Comparison of ENCODE assay signal across 8 mouse cellular contexts in genomic region chr12:69683537-69683936, GRCm38 (mm10). TPM values are rescaled to one million over a fixed set of nuclear protein-coding genes. Genes with fewer than 3 reads are reported as not detected.
A peak's percentile ranks its signal among the peaks of the same experiment; 100 is the strongest.
DNase-seq lines count a peak whose midpoint lies in the region; ATAC-seq lines count a peak whose summit lies in the region.

No protein-coding gene starts in this region.

- no peak overlapping the region for H3K4me3 ChIP-seq in hindbrain, embryonic 10.5 days

- no peaks in the 10 kb centered on the region for H3K36me3 ChIP-seq in hindbrain, embryonic 10.5 days

- WGBS in hindbrain, embryonic 10.5 days: 64% methylated on average over 10 of the region's 10 CpGs

- peak; percentile 59 for ATAC-seq in granulocyte monocyte progenitor cell, adult 5-6 weeks (replicated peaks; ENCODE audit: poor library complexity, severe bottlenecking)

- no peak overlapping the region for H3K27ac ChIP-seq in hindbrain, embryonic 10.5 days

- peak; percentile 48 for DNase-seq in retina, postnatal 1 day
- DNase-seq in retina, embryonic 14.5 days (ENCODE audit: low spot score): no peak
- DNase-seq in cerebellum, adult 11 months: peak; percentile 87
- peak; percentile 61 to 72 for DNase-seq in layer of hippocampus, postnatal 10 days (ENCODE audit: low spot score in 2 of 2)
- DNase-seq in lung, postnatal 10 days: peak; percentile 92
- DNase-seq in spleen, adult 12 weeks (ENCODE audit: low spot score): peak; percentile 68
- DNase-seq in hindbrain, embryonic 10.5 days (ENCODE audit: low spot score): no peak

- peaks cover 4% of the 10 kb centered on the region; the same call in 1 of the 2 replicates for H3K27me3 ChIP-seq in hindbrain, embryonic 10.5 days (ENCODE audit: insufficient read depth, poor library complexity, severe bottlenecking)

- H3K9me3 ChIP-seq in hindbrain, embryonic 10.5 days: no peaks in the 10 kb centered on the region

- peaks cover 11% of the 10 kb centered on the region for H3K4me1 ChIP-seq in hindbrain, embryonic 10.5 days (replicated peaks)

RNA-seq across cellular contexts. Expression of gene Sos2, which starts 1.9 kb away (rescaled TPM):
- 44.9 and 46.9 TPM in 2 replicates for total RNA-seq in granulocyte monocyte progenitor cell, adult 5-6 weeks (2014; fragmentation: Nextera tagmentation)
- total RNA-seq in granulocyte monocyte progenitor cell, adult 5-6 weeks (2017): 26.1 and 32.1 TPM in 2 replicates
- 10 to 100 TPM; 31.8 to 34.1 TPM for total RNA-seq in layer of hippocampus, postnatal 10 days (2021)
- polyA plus RNA-seq in hindbrain, embryonic 10.5 days (2016; fragmentation: Nextera tagmentation; extraction: Ambion mirVana): 8.5 and 10.1 TPM in 2 replicates

RNA-seq across cellular contexts. Expression of gene L2hgdh, which starts 41.1 kb away (rescaled TPM):
- total RNA-seq in granulocyte monocyte progenitor cell, adult 5-6 weeks (2014; fragmentation: Nextera tagmentation): 21.0 and 39.0 TPM in 2 replicates
- 26.4 and 34.6 TPM in 2 replicates for total RNA-seq in granulocyte monocyte progenitor cell, adult 5-6 weeks (2017)
- 10 to 100 TPM; 12.8 to 14.2 TPM for total RNA-seq in layer of hippocampus, postnatal 10 days (2021)
- 12.8 and 17.2 TPM in 2 replicates for polyA plus RNA-seq in hindbrain, embryonic 10.5 days (2016; fragmentation: Nextera tagmentation; extraction: Ambion mirVana)

RNA-seq across cellular contexts. Expression of gene Atp5s, which starts 41.2 kb away (rescaled TPM):
- total RNA-seq in granulocyte monocyte progenitor cell, adult 5-6 weeks (2014; fragmentation: Nextera tagmentation): 18.9 and 30.4 TPM in 2 replicates
- 11.2 and 13.6 TPM in 2 replicates for total RNA-seq in granulocyte monocyte progenitor cell, adult 5-6 weeks (2017)
- 10 to 100 TPM; 22.2 to 29.0 TPM for total RNA-seq in layer of hippocampus, postnatal 10 days (2021)
- 20.3 and 21.2 TPM in 2 replicates for polyA plus RNA-seq in hindbrain, embryonic 10.5 days (2016; fragmentation: Nextera tagmentation; extraction: Ambion mirVana)

Comparison
In these comparisons a context has a peak if more than half of its experiments do, and no peak if none do; other contexts are left out.
1. DNase-seq: peak in retina, postnatal 1 day (single experiment), cerebellum, adult 11 months (single experiment), layer of hippocampus, postnatal 10 days (2 of 2), lung, postnatal 10 days (single experiment) and spleen, adult 12 weeks (single experiment); none in retina, embryonic 14.5 days (single experiment) and hindbrain, embryonic 10.5 days (single experiment).